Mouse (Mus musculus): ENCODE results near the gene Ear6. TPM values are rescaled to one million over a fixed set of nuclear protein-coding genes. Genes with fewer than 3 reads are reported as not detected.

The Ear6 gene
- not detected for polyA plus RNA-seq (2017; shearing (Covaris generic))

DNA sequence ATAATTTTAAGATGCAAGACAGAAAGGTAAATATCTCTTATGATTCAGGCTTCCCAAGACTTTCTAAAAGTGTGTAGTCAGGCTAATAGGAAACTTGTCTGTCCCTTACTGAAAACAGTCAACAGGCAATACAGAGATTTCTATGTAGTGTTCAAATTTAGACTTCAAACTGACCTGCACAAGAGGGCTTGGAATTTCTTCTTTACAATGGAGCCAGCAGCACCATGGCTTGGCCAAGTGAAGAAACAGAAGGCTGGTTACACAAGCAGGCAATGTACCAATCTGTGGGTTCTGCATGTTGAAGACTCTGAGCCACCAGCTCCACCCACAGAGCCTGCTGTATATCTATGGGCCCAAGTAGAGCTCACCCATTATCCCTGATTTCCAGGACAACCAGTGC is at the start of gene Ear6:
Gene Ear6 (plus strand): TSS at position 301 of the 400 bp plus-strand sequence.

GRCm38 (mm10) chr14:51884598-51885331 is 31.3 kb downstream of the Ear6 start, which contains the start of gene Mettl17:
Mettl17 (plus strand) TSS chr14:51884842.

GRCm38 (mm10) chr14:51892191-51892939 is 38.9 kb downstream of the Ear6 start, which contains the start of gene Slc39a2:
Slc39a2 (plus strand) TSS chr14:51892889.

Other genes with a start within 250 kb of the Ear6 start
- gene Gm17078, start 242.4 kb upstream of the Ear6 start, polyA plus RNA-seq (2017; shearing (Covaris generic)): not detected
- gene Gm4181, start 218.0 kb upstream of the Ear6 start, polyA plus RNA-seq (2017; shearing (Covaris generic)): not detected
- not detected for gene Gm17079, start 158.2 kb upstream of the Ear6 start, polyA plus RNA-seq (2017; shearing (Covaris generic))
- gene Gm5800, start 136.5 kb upstream of the Ear6 start, polyA plus RNA-seq (2017; shearing (Covaris generic)): not detected
- not detected for gene Ang4, start 80.1 kb upstream of the Ear6 start, polyA plus RNA-seq (2017; shearing (Covaris generic))
- not detected for gene AY358078, start 53.7 kb upstream of the Ear6 start, polyA plus RNA-seq (2017; shearing (Covaris generic))
- gene Mettl17, start 31.1 kb downstream of the Ear6 start, polyA plus RNA-seq (2017; shearing (Covaris generic)): 36.2 TPM
- gene Slc39a2, start 39.2 kb downstream of the Ear6 start, polyA plus RNA-seq (2017; shearing (Covaris generic)): 0.15 TPM
- 13.1 TPM for gene Ndrg2, start 60.5 kb downstream of the Ear6 start, polyA plus RNA-seq (2017; shearing (Covaris generic))
- gene Tppp2, start 64.7 kb downstream of the Ear6 start, polyA plus RNA-seq (2017; shearing (Covaris generic)): not detected
- gene Rnase13, start 69.1 kb downstream of the Ear6 start, polyA plus RNA-seq (2017; shearing (Covaris generic)): not detected
- gene Arhgef40, start 131.0 kb downstream of the Ear6 start, polyA plus RNA-seq (2017; shearing (Covaris generic)): 1.4 TPM
- 0.81 TPM for gene Tmem253, start 162.0 kb downstream of the Ear6 start, polyA plus RNA-seq (2017; shearing (Covaris generic))
- gene Zfp219, start 167.0 kb downstream of the Ear6 start, polyA plus RNA-seq (2017; shearing (Covaris generic)): 16.5 TPM
- not detected for gene Olfr221, start 188.8 kb downstream of the Ear6 start, polyA plus RNA-seq (2017; shearing (Covaris generic))

Measured in effector memory CD4-positive, alpha-beta T cell, adult 5 months (primary cell).